Mouse (Mus musculus) frontal cortex, postnatal 36 days (tissue): ENCODE measurements around the gene Bcl2l1.

Source experiments
- DNase-seq, 2 experiments: peaks; one replicate each; pipeline ENCODE4 v3.0.0; 2022; ENCODE audit warnings: low spot score in 2 of 2

Gene Bcl2l1

DNA sequence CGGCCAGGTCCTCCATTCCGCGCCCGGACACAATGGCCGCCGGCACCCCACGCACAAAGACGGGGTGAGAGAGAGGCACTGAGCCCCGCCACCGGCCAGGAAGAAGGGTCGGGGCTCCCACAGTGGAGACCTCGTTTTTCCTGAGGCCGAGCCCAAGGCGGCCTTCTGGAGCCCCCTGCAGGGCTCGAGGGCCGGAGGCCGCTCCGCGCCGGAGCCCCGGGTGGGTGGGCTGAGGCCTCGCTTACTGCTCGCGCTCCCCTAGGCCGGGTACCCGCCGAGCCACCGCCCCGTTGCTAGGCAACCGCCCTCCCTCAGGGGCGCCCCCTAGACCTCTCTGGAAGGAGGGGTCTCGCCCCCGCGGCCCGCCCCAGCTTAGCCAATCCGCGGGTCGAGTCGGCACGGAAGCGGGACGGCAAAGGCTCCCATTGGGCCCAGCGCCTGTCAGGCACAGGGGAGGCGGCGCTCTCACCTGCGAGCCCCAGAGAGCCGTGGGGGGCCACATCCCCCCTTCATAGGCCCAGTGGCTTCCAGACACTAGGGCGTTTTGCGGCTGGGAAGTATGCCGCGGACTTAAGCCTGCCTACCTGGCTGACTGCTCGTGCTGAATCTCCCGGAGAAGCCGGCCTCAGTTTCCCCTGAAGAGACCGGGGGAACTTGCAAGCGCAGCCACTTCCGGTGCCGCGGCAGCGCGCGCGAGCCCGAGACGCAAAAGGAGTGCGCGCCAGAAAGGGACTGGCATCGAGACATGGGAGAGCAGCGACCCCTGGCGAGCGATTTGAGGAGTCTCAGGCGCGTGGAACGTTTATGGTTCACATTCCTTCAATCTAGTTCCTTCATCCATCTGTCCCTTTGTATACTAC lies at the start of gene Bcl2l1:
Gene Bcl2l1, minus strand, starts transcription at position 710 of the 860 bp plus-strand sequence.
- peak; percentile 98 to 99 for DNase-seq

DNA sequence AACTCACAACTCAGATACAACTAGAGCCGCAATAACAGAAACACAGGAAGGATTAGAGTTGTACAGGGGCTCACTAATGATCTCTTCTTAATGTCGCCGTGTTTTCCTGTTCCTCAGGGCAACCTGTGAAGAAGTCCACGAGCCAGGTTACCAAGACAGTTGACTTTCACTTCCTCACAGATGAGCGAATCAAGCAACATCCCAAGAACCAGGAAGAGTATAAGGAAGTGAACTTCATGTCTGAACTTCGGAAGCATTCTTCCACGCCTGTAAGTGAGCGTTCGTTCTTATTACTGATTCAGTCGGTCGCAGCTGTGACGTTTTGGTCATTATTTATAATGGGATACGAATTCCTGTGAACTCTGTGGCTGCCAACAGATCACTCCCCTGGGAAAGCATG lies 49.4 kb upstream of the Bcl2l1 start:
- DNase-seq: no peak

DNA sequence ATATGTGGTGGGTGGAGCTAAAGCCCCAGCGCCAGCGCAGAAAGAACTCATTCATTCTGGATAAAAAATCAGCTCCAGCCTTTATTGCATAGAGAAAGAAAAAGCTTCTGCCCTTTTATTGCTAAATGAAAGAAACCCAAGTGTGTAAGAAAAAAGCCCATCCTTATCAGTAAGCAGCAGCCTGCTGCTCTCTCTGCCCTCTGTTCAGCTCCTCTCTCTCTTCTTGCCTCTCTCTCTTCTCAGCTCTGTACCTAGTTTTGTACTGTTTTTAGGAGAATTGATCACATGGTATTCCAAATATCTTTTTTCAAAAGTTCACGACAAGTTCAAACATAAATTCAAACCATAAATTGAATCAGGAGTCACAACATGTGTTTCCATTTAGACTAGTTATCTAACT lies 46.7 kb upstream of the Bcl2l1 start:
- no peak for DNase-seq

DNA sequence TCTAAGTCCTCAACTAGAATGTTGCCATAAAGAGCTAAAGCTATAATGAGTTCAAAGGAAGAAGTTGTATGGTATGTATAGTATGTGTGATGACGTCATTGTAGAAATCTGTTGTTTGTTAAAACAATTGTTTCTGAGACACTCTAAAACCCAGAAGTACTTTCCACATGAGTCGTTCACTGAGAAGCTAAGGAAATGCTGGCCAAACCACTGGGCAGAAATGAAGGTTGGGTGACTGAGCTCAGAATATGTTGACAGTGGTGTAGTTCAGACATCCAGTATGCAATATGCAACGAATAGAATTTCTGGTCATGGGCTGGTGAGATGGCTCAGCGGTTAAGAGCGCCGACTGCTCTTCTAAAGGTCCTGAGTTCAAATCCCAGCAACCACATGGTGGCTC lies 31.8 kb upstream of the Bcl2l1 start:
- no peak for DNase-seq

DNA sequence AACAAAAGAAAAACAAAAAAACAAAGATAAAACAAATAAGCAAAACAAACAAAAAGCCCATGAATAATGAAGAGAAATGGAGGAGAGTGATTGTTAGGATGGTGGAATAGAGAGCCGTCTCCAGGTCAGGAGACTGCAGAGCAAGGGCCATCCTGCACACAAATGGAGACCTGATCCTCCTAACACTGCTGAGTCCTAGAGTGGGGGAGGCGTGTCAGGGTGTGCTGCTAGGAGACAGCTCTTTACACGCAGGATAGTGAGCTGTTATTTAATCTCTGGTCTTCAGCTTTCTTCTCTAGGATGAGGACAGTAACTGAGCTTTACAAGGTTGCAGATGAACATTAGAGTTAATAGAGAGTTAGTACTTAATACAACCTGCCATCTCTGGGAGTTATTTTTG lies 31.1 kb upstream of the Bcl2l1 start:
- no peak for DNase-seq

DNA sequence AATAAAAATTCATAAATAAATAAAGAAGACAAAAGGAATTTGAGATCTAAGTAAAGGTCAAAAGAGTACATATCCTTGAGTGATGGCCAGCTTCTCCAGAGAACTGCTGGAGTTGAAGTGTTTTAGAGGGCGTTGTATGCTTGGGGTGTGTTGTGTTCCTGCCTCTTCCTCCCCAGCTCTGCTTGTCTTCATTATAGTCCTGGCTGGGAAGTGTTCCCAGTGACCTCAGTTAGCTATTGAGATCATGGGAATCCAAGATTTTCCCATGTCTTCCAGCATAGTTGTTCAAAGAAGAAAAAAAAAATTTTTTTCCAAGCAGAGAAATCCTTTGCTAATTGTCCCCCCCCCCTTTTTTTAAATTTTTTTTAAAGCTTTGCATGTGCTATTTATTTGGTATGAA lies 30.4 kb upstream of the Bcl2l1 start:
- DNase-seq: no peak

DNA sequence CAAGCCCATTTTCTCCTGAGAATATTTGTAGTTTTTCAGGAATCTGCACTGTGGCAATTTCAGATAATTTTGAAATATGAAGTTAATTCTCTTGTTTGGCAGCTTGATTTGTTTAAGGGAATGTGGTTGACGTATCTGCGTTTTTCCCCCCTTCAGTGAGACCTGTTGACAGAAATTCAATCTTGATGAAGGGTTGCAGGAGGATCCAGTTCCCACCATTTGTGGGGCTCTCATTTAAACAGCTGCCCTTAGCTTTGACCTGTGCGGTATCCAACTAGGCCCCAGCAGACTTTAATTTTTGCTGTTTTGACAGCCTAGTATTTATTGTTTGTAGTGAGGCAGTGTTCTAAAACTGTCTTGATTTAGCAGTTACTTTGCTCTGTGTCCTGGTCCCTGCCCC lies 28.0 kb upstream of the Bcl2l1 start:
- DNase-seq: no peak

DNA sequence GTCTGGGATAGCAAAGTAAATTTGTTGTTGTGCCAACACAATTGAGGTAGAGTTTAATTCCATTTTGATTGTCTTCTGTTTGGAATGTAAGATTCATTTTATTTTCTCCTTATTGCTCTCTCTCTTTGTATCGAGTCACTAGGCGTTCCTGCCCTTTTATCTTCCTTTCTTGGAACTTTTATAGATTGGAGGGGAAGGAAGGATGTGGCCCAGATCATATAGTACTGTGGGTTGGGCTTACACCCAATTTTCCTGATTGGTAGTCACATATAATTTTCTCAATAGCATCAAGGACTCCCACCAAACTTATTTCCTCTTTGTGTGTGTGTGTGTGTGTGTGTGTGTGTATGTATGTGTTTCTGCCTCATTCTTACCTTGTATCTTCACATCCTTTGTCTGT lies 16.9 kb upstream of the Bcl2l1 start:
- no peak for DNase-seq

DNA sequence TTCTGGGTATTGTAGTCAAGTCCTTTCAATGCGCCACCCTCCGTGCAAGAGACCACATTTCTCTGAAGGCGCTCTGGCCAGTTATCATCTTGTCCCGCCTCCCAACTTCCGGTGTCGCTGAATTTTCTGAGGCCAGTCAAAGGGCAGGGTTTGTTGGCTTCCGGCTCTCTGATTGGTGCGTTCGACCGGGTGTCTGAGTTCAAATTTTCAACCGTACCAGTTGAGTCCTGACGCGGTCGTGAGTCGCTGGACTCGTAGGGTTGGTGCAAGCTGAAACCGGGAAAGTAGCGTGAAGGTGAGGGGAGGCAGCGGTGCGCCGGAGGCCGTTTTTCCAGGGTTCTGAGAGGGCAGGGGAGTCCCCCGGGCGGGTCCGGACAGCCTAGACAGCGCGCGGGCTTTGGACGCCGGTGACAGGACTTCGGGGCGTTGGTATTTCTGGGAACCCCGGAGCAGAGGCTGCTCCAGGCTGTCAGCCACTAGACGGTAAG lies 16.3 kb upstream of the Bcl2l1 start, which contains the start of gene Tpx2:
Gene Tpx2, plus strand, starts transcription at position 150 of the 488 bp plus-strand sequence.
- DNase-seq: peak; percentile 95 to 99

DNA sequence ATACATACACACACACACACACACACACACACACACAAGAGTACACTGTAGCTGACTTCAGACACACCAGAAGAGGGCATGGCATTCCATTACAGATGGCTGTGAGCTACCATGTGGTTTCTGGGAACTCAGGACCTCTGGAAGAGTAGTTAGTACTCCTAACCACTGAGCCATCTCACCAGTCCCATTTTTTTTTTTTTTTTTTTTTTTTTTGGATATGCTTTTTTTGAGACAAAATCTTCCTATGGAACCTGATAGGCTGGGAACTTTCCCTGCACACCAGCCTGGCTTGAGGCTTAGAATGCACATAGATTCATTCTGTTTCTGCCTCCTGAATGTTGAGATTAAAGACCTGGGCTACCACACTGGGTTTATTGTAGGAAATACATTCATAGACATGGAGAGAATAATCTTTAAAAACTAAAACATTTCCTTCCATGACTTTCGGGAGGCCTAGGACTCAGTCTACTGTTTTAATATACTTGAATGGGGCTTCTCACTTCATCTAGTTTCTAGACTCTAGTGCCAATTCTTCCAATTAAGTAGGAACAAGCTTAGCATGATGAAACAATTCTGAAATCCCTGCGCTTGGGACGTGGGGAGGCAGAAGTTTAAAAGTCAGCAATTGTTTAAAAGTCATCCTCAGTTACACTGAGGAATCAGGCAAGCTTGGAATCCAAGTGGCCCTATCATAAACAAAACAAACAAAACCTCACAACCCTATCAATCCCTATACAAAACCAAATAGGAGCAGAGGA lies 15.7 kb upstream of the Bcl2l1 start:
- no peak for DNase-seq

DNA sequence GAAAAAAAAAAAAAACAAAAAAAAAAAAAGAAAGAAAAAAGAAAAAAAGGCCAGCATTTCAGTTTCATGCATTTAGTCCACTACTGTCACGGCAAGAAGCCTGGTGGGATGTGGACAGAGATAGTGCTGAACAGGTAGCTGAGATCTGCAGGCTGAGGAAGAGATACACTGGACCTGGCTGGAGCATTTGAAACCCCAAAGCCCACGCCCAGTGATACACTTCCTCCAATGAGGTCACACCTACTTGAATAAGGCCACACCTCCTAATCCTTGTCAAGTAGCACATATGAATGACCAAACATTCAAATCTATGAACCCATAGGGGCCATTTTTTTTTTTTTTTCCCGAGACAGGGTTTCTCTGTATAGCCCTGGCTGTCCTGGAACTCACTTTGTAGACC lies 11.2 kb upstream of the Bcl2l1 start:
- no peak for DNase-seq

DNA sequence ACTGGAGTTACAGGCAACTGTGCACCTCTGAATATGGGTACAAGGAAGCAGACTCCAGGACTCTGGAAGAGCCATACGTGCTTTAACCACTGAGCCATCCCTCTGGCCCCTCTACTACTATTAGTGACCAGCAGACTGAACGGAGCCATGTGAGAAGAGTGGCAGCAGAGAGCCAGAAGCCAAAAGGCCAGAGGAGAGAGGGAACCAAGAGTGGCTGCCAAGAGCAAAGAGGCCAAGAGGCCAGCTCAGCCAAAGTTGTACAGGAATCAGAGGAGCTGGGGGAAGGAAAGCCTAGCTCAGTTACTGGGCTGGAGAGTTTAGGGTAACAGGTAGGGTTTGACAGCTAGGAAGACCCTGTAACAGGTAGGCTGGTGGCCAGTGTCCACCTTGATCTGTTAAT lies 7.7 kb upstream of the Bcl2l1 start:
- no peak for DNase-seq

DNA sequence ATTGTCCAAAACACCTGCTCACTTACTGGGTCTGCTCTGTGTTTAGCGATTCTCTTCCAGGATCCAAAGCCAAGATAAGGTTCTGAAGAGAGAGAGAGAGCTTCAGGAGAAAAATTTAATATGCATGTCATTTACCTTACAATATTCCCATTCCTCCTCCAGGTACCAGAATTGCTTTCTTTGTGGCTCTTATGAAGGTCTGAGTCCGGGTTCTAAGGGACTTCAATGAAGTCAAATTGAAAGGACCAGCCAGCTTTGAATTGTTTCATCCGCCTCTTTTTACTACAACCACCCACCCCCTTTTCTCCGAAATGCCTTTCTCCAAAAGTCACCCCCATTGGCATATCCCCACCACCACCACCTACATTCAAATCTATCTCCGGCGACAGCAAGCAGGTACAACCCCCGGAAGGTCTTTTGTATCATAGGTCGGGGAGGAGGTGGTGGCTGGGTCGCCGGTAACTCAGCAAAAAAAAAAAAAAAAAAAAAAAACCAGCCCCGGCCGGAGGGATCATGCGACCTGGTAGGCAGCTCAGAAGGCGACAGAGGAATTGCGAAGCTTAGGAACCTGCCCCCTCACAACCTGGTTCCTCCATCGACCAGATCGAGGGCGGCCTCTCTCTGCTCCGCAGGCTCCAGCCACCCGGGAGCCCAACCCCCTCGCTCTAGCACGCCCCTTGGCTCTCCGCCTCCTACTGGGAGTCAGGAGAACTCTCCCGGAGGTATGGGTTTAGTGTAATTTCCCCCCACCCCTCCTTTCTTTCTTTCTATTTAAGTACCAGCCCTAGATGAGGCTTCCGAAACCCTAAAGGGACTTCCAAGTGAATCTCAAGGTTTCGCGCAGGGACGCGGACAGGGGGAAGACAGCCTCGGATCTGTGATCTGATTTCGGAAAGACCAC lies 1.3 kb downstream of the Bcl2l1 start:
- peak; percentile 78 to 88 for DNase-seq

DNA sequence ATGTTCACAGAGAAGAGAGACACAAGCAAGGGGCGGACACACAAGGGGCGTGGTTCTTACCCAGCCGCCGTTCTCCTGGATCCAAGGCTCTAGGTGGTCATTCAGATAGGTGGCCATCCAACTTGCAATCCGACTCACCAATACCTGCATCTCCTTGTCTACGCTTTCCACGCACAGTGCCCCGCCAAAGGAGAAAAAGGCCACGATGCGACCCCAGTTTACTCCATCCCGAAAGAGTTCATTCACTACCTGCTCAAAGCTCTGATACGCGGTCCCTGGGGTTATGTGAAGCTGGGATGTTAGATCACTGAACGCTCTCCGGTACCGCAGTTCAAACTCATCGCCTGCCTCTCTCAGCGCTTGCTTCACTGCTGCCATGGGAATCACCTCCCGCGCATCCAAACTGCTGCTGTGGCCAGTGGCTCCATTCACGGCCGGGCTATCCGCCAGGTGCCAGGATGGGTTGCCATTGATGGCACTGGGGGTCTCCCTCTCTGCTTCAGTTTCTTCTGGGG lies 2.1 kb downstream of the Bcl2l1 start:
- DNase-seq: no peak

DNA sequence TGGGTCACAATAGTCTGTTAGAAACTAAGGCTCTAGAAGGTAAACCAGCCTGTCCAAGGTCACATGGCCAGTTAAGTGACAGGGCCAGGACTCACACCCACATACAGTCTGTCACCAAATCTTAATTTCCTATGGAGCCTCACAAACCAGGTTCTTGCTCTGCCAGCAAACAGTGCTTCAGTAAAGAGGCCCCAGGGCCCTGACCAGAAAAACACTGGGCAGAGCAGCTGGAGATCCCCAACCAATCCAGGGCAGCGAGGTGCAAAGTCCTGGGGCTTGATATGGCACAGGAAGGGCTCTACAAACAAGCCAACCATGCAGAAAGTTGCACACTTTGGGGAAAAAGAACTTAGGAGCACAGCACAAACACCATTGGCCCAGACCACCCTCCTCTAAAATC lies 3.0 kb downstream of the Bcl2l1 start:
- no peak for DNase-seq

DNA sequence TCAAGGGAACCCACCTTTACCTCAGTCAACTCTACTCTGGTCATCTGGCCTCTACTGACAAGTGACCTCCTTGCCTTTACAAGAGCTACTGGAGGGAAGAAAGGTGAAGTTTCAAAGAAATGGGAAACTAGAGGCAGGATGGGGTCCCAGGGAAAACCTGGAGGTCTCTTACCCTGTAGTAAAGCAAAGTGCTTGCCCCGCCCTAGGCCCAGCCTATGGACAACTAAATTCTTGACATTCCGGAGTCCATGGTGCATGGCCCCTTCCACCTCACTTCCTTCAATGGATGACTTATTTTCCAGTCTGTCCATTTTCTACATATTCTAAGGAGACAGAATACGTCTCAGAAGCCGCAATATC lies 3.5 kb downstream of the Bcl2l1 start:
- DNase-seq: no peak

DNA sequence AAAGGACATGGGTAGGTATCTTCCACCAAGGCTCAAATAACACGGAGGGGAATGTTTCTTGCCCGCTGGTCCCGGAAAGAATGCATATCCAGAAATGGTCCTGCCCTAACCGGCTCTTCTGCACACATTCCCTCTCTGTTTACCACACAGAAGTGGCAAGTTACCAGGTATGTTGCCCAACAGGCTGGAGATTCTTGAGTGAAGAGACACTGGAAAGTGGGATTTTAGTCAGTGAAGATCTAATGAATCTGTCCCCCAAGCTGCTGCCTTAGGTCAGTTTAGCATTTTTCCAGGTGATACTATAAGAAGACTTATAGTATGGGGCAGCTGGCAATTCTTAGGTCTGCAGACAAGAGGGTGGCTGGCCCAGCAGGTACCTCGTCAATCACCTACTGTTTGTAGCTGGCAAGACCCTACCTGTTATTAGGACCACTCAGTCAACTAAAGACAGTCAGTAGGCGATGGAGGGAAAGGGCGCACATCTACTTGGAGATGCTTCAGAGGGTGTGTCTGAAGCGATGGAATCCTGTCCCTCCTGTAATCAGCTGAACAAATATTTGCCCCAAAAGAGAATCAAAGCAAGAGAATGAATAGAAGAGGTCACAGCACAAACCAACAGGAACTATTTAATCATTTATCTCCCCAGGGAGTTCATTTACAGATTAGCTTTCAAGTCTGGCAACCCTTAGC lies 4.1 kb downstream of the Bcl2l1 start:
- DNase-seq: no peak

DNA sequence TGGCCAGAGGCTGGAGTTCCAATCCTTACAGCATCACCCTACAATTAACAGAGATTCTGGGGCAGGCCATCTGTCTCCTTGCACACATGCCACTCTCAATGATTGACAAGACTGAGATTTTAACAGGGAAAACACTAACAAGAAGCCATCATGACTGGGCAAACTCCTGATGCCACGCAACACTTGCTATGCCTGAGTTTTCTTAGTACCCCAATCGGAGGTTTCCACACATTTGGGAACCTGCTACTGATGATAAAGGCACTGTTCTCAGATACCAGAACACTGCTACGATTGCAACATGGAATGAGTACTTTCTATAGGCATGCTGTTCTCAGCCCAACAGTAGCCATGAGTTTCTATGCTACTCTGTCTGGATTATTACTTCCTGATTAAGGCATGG lies 5.0 kb downstream of the Bcl2l1 start:
- DNase-seq: no peak

DNA sequence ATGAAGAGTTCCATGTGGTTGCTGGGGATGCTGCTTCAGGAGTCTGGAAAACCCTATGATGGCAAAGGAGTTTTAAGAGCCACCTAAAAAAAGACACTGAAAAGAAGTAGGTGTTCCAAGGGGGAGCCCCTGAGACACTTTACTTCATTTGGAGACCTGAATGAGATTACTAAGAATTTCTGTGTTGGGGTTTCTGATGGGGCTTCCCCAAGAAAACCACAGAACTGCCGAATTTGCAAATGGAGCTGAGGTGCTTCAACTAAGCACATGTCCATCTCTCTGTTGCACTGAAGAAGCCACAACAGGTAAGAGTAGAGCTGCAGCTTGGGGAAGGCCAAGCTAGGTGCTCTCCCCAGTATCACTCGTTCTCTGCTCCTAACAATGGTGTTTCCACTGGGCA lies 5.8 kb downstream of the Bcl2l1 start:
- DNase-seq: no peak

DNA sequence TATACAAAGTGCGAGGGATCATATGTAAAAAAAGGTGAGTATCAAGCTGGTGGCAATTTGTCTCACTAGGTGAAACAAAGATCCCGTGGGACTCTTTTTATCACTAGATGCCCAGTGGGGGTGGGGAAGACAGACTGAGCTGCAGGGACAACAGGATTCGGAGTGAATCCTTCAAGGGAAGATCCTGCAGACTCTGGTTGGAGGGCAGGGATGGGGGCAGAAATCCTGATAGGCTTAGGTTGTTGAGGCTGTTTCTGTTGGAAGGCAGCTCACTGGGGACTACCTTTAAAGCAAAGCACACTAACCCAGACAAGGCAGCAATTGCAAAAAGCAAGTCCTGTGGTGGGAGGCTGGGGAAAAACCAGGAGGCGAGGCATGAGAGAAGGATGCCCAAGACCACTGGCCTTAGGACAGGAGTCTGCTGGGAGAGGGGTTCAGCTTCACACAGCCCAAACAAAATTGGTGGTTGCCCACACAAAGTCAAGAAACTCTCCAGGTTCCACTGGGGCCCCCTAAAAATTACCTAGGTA lies 6.3 kb downstream of the Bcl2l1 start:
- DNase-seq: no peak
